Mouse (Mus musculus): ENCODE measurements at regions not wholly inside any gene's neighbourhood (a gene's known extent, or its start where the extent isn't known, plus 50 kb on each side); places are given as distances from the start of the nearest gene placed in this dataset.
"Not testable (repeated sequence)": the region's sequence is repeated elsewhere in the genome, so short reads cannot be mapped to it uniquely, and the experiment has no call there.

DNA sequence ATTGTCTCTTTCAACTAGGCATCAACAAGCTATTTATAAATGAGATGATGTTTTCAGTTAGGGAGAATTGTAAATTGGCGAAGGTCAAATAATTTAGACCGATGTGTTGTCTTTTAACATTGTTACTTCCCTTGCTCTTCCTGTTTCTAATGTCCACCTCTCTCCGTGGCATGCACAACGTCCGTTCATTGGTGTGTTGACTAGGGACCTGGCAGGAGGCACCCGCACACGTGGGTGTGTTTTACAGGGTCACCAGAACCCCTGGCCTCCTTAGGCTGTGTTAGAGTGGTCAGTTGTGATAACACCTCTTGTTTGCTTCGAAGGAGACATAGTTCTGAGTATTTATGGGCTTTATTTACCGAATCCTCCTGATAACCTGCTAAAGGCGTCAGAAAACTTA lies 222.8 kb downstream of the Brms1l start:
- DNase-seq (ENCODE audit: low read depth, low spot score), result no peak

DNA sequence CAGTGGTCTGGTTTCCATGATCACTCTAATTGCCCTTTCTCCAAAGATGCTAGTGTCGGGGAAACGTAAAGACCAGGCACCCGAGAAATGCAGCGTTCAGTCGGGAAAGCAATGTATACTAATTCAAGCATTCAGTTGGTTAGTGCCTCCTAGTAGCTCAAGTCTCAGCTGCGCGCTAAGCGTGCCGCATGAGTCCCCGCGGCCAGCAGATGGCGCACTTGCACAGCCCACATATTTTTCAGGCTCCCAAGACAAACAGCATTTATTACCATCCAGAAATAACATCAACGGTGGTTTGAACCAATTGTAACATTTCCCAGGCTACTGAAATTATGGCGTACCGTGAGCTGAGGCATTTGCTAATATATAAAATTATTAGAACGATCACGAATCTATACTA lies 222.3 kb downstream of the Brms1l start:
- DNase-seq (ENCODE audit: low read depth, low spot score), result peak; percentile 78

DNA sequence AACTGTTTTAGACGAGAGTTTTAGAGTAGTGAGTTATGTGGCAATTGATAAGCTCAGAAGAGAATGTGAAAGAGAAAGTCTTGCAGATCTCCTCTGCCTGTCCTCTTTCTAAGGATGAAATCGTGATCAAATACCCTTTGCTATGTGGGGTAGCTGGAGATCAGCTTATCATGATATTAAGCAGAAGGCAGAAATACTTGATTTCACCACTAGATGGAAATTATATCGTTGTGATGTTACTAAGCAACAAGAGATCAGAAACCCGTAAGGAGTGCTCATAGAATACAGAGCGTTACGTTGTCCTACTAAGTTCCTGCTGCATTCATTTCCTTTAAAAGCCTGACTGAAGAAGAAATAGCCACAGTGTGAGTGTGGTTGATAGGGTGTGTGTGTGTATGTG lies 219.3 kb downstream of the Brms1l start:
- DNase-seq (ENCODE audit: low read depth, low spot score), result peak; percentile 14

DNA sequence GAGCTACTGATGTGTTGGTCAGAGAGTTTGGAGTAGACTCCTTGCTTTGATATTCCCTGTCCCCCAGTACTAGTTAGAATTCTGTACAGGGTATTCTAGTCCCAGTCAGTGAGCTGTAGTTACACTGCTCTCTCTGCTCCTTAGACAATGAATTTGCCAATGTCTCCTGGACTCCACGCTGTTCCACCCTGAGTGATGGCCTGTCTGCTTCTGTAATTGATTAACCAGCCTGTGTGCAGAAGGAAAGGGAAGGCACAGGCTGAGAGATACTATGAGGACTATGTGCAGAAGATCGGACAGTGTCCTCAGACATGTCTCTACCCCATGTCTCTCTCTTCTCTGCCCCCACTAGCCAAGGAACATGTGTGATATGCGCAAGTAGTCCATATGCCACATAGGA lies 209.9 kb downstream of the Brms1l start:
- no peak for DNase-seq (ENCODE audit: low read depth, low spot score)

DNA sequence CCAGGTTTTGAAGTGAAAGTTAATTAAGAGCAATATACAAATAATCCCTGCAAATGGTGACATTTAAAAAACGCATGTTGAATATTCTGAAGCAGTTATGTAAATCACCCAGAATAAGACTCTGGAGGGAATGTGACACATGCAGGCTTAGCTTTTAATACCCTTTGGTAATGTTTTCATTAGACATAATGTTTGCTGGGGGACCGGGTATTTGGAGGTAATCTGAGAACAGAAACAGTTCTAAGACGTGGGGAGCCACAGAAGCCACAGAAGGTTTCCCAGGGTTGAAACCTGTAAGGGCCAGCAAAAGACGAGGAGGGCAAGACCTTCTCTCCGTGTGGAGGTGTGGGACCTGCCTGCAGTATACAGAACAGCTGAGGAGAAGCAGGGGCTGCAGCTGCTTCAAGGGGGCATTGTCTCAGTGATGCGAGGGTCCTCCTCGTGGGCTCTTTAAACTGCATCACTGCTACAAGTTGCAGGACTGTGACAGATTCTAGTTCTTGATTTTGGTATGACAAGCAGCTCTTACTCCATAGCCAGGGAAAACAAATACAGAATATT lies 184.9 kb downstream of the Brms1l start:
- DNase-seq (ENCODE audit: low read depth, low spot score), result no peak

DNA sequence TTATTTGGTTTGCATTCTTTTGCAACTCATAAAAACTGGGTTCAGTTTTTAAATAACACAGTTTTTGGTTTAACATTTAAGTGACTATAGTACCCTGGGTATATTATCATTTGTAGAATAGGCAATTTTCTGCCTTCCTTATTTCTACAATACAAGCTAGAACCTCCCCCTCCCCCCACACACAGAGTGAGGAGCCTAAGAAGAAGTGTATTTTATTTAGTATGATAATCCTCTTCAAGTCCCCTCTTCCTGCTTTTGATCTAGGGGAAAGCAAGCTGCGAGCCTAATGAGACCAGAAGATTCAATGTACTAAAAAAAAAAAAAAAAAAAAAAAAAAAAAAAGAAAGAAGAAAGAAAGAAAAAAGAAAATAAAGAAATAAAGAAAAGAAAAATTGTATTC lies 184.4 kb downstream of the Brms1l start:
- DNase-seq (ENCODE audit: low read depth, low spot score), result no peak

DNA sequence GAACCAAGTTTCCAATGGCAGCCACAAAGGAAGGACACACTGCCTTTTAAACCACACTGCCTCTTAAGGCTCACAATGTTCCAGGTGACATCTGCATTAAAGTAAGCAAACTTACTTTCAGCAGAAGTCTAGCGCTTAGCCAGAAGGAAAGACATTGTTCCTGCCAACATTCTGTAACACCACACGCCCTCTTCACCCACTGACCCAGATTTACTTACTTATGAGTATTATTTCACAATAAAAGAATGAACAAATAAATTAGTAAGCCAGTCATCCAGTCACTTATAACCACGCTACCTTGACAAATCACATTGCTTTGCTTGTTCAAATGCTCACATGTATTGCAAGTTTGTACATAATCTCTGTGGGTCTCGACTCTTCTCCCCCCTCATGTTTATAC lies 173.9 kb downstream of the Brms1l start:
- no peak for DNase-seq (ENCODE audit: low read depth, low spot score)

DNA sequence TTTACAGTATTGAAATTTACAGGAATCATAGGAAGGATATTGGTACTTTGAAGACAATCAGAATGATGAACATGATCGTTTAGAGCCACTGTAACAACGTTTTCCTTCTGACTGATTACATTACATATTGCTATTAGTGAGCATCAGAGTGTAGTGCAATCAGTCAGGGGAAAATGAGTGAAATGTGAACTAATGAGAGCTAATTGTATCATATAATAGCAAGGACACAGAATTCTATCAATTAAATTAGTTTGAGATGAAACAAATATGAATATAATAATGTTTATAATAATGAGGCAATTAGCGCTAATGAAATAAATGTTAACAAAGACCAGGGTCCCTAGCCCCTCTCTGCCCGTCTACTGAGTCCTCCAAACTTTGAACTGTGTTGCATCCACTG lies 169.7 kb downstream of the Brms1l start:
- DNase-seq (ENCODE audit: low read depth, low spot score), result no peak

DNA sequence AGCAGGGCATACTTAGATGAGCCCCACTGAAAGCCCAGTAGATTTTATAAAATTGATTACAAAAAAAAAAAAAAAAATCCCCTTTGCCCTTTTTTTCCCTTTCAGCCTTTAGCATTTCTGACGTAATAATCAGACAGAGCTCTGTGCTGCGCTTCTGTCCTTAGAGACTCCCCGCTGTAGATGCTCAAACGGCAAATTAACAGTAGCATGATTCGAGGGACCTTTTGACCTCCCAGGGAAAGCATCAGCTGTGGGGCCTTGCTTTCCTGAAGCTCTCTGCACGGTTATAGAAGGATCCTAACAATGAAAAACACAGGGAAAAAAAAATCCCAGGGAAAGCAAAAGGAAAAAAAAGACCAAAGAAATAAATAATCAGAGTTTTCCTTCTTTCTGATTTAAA lies 169.2 kb downstream of the Brms1l start:
- DNase-seq (ENCODE audit: low read depth, low spot score), result no peak

DNA sequence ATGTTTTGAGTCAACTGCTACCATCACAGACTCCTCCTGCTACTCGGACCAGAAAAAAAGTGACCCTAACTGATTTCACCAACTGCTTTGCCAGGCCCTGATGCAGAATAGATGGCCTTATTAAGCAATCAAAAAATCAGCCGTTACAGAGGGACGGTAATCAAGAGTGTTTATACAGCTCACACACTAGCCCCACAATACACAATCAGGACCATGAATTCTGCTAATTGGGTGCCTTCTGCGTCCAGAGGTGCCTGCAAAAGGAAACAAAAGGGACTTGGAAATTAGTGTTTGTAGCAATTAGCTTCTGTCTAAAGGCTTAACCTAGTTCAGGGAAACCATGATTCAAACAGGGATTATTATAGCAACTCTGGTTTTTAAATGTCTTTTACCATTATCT lies 168.4 kb downstream of the Brms1l start:
- no peak for DNase-seq (ENCODE audit: low read depth, low spot score)

DNA sequence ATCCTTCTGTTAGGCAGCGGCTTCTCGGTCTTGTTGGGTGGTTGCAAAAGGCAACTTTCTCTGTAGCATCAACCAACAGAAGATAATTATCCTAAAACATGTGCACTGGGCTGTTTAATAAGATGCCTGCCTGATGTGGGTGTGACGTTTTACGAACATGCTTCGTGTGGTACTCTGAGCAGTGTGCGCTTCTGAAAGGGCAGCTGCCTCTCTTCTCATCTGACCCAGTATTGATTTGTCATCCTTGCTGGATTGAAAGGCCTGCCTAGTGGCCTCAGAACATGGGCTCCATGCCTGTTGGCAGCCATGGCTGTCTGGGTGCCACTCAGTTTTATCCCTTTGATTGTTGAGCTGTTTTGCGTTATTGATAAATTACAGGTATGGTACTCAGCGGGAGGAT lies 167.4 kb downstream of the Brms1l start:
- DNase-seq (ENCODE audit: low read depth, low spot score), result no peak

DNA sequence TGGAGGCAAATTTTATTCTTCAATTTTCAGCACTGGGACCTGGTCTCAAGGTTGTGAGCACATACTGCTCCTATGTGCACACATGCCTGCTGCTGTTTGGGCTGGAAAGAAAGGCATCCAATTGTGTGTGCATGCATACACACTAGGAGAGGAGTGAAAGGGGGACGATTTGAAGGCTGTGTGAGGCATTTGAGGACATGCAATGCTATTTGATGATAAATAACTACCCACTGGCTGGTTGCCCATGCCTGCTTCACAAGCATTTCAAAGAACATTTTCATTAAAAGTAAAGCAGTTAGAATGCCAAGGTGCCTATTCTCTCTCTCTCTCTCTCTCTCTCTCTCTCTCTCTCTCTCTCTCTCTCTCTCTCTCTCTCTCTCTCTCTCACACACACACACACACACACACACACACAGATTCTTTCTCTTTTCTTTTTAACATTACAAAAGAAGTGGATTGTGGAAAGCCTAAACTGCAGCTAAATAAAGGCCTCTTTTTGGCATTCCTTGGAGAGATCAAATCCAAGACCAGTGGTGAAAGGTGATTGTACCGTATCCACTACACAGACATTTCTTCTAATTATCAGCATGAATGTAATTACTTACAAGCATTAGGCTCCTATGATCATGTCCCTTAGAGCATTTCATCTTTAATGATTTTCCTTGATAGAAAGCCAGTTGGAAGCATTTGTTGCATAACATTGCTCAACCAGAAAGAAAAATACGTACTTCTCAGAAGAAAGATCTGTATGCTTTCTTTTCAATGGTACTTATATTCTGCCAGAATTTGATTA lies 160.7 kb downstream of the Brms1l start:
- DNase-seq (ENCODE audit: low read depth, low spot score), result no peak

DNA sequence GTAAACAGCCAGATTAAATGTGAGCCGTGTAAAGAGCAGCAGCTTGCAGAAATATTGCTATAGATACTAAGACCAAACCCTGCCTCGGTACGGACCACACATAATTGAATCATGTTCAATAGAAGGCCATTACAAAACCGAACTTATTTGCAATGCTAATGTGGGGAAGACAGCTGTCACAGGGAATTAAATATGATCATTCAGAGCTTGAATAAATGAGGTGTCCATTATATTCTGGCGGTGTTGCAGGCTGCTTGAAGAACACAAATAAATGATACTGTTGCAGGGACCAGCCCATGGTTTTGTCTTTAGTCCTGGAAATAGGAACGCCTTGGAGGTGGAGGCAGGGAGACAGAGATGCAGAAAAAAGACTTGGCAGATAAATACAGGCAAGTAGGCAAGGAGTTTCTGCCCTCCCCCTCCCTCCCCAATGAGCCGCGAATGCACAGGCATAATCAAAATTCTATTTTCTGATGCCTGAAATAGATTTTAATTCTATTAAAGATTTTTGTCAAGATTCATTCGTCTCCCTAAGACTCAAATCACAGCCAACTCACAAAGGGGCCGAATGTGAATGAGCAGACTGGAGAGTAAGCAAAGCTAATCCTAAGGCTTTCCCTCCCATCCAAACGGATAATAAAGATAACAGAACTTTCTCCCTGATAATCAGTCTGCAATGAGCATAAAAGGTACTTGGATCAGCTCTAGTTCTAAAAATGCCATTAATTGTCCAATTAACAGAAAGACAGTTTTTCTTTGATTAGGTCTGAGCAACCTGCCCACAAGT lies 147.6 kb downstream of the Brms1l start:
- DNase-seq (ENCODE audit: low read depth, low spot score), result no peak

DNA sequence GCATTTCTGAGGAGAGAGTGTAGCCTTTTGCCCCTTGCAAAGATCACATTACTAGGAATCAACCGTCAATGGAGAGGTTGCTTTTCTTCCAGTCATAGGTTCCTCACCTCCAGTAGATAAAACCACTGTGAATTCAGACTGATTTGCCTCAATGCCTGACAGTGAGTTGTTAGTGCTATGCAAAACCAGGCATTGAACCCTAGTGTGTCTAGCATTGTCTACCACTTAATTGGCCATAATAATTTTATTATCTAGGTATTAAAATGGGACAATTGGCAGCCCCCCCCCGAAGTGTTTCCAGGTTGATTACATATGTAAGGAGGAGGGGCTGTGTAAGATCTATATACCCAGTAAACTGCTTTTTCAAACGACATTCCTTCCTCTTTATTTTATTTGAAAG lies 147.0 kb downstream of the Brms1l start:
- no peak for DNase-seq (ENCODE audit: low read depth, low spot score)

DNA sequence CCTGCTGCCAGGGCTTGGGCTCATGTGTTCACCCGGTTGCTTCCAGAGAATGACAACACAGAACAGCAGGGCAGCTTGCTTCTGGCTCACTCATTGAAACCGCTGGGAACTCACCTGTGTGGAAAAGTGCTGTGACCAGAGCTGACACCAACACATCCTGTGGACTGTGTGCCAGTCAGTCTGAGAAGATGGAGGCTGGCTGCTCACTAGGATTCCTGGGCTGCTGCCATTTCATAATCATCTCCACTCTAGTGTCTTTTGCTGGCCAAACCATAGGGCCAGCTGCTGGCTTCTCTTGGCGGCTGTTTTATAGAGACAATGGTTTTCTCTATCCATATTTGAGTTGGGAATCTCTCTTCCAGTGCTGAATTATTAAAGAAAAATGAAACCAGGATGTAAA lies 138.1 kb downstream of the Brms1l start:
- DNase-seq (ENCODE audit: low read depth, low spot score), result no peak

DNA sequence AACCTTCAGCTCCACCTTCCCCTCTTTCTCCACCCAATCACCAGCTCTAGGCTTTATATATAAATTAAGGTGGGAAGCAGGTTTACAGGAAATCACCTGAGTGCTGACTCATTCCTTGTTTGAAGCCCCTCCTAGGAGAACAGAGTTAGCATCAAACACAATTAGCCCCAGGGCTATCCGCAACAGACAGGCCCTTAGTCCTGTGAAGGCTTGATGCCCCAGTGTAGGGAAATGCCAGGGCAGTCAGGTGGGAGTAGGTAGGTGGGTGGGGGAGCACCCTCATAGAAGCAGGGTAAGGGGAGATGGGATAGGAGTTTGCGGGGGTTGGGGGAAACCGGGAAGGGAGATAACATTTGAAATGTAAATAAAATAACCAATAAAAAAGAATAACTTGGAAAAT lies 123.2 kb downstream of the Brms1l start:
- not testable (repeated sequence) for DNase-seq (ENCODE audit: low read depth, low spot score)

DNA sequence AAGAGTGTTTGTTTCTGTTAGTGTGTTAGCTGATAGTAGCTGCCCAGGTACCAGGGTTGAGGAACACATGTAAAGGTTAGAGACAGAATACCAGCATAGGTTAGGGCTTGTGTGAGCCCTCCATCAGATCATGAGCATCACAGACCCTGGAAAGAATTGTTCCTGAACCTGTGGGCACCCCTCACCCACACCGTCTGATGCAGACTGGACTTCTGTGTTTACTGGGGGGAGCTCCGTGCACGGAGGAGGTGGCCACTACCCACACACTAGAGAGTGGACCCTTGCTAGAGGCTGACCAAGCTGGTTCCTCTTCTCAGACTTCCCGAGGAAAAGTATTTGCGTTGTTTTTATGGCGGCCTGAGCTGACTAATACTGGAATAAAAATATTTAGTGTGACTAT lies 104.4 kb downstream of the Brms1l start:
- no peak for DNase-seq (ENCODE audit: low read depth, low spot score)

DNA sequence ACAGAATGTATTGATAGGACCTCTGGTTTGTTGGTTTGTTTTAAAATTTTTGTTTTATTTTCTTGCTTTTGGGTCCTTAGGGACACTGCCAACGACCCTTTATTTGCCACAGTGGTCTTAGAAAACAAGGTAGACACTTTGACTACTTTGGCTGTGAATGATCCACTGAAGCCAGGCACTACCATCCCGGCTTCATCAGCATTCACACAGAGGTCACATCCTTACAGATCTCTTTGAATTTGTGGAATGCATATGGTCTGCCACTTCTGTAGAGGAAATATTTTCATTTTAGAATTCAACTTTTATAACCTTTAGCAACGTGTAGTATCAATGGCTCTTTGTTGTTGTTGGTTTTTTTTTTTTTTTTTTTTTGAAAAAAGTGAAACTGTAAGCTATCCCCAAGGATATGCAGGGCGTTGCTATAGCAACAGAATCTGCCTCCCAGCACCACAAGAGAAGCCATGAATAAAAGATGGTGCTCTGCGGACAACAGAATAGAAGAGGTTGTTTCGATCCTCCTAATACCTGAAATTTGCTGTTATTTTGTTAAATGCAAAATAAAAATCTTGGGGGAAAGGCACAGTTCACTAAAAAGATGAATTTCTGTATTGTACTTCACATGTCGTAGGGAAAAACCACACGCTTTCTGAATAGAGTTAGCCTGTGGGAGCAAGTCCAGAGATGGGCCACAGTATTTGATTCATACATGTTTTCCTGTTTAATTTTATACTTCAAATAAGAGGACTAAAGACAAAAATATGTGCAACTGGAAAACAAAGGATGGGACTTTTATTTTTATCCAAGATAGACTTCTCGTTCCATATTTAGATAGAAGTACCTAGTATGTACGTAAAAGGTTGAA lies 103.4 kb downstream of the Brms1l start:
- DNase-seq (ENCODE audit: low read depth, low spot score), result no peak

DNA sequence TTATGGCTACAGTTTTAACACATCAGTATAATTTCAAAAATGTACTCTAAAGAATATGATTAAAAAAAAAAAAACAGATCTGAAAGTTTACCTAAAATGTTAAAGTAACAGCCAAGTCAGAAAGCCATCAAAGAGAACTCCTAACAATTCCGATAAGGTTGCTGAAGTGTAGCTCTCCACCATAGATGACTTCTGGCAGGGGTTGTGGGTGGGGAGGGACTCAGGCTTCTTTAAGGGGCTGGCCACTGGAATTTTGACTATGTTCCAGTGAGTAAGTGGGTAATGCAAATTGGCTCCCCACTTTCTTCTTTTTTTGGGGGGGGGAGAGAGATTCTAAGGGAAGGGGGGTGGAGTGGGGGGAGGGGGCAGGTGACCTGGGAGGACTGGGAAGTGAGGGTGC lies 98.0 kb downstream of the Brms1l start:
- no peak for DNase-seq (ENCODE audit: low read depth, low spot score)

DNA sequence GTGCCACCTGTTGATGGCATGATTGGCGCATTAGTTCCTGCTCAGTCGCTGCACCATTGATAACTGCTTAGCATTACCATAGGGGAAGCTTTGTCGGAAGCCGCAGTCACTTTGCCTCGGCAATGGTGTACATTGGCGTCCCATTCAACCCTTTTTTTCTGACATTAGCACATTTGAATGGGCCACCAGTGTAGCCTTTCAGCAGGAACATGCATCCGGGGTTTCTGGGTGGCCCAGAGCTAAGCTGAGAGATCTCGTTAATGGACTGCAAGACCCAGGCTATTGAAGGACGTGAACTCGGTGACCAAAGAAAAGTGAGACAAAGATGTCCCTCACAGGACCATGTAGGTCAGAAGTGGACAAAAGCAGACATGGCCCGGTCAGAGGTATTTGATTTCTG lies 97.3 kb downstream of the Brms1l start:
- DNase-seq (ENCODE audit: low read depth, low spot score), result no peak

DNA sequence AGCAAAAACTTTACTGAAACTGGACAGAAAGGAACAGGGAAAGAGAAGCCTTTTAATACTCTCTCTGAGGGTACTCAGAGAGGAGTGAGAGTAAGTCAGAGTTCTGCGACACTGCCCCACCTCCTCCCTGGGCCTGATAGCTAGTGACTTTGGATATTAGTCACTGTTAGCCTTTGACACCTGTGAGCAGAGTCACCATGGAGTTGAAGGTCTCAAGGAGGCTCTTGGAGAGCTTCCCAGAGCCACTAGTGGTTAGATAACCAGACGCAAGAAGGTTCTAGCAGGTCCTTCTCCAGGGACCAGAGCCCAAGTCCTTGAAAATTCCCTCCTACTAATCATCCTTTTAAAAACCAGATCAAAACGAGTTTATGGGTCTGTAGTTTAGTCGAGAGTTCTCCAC lies 94.3 kb downstream of the Brms1l start:
- DNase-seq (ENCODE audit: low read depth, low spot score), result no peak

DNA sequence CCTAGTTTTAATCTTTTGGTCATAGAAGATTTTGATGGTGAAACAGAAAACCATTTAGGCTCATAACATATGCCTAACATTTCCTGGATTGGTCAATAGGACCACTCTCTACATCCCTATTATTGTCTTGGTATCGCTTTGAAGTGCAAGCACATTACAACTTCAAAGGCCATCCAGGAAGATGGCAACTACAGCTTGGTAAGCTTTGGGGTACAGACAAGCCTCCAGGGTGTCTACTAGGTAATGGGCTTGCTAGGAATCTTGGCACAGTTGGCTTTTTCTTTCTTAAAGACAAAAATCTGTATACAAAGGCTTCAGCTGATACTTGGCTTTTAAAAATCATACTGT lies 90.8 kb downstream of the Brms1l start:
- DNase-seq (ENCODE audit: low read depth, low spot score), result no peak

Measured in 3T3-L1 (cell line).